Mouse (Mus musculus) ES-Bruce4 (cell line): ENCODE data around the gene Snx4. TPM values are rescaled to one million over a fixed set of nuclear protein-coding genes. Genes with fewer than 3 reads are reported as not detected.
A peak's percentile ranks its signal among the peaks of the same experiment; 100 is the strongest.

Experiments
- H3K27ac ChIP-seq: 2 replicates; pipeline ENCODE4 v1.5.1; 2012; ENCODE audit warnings: low read length, inconsistent platforms; ENCODE audit not compliant: insufficient read depth
- H3K27me3 ChIP-seq: 2 replicates; pipeline ENCODE4 v1.6.1; 2012; ENCODE audit warnings: mild to moderate bottlenecking, low read length, inconsistent platforms; ENCODE audit not compliant: control insufficient read depth, poor library complexity, insufficient read depth, severe bottlenecking
- H3K36me3 ChIP-seq: 2 replicates; pipeline ENCODE4 v1.6.1; 2012; ENCODE audit warnings: inconsistent platforms, mild to moderate bottlenecking, low read length, moderate library complexity; ENCODE audit not compliant: control insufficient read depth, poor library complexity, insufficient read depth, severe bottlenecking
- H3K4me1 ChIP-seq: one replicate; pipeline ENCODE4 v1.8.1; 2011; ENCODE audit warnings: low read length; ENCODE audit not compliant: control insufficient read depth, insufficient read depth
- H3K4me3 ChIP-seq: 2 replicates; pipeline ENCODE4 v1.5.1; 2011; ENCODE audit warnings: low read depth, mild to moderate bottlenecking, low read length
- H3K9ac ChIP-seq: 2 replicates; pipeline ENCODE4 v1.6.1; 2012; ENCODE audit warnings: low read depth, mild to moderate bottlenecking, inconsistent platforms; ENCODE audit not compliant: poor library complexity, severe bottlenecking
- H3K9me3 ChIP-seq: replicated peaks from 2 replicates; pipeline ENCODE4 v1.6.1; 2012; ENCODE audit warnings: mild to moderate bottlenecking, low read length, inconsistent platforms; ENCODE audit not compliant: control insufficient read depth, poor library complexity, insufficient read depth, severe bottlenecking
- CTCF ChIP-seq: IDR thresholded peaks from one replicate; pipeline ENCODE4 v1.8.1; 2011; ENCODE audit warnings: low read depth, low read length
- EP300 ChIP-seq: IDR thresholded peaks from 2 replicates; pipeline ENCODE4 v1.6.1; 2011; ENCODE audit warnings: low read depth, low read length; ENCODE audit not compliant: insufficient read depth
- POLR2A ChIP-seq: IDR thresholded peaks from one replicate; pipeline ENCODE4 v1.8.1; 2011; ENCODE audit warnings: low read length; ENCODE audit not compliant: insufficient read depth
- polyA plus RNA-seq: library from polyadenylated mRNA; stranded (reverse); fragments of >200 nt; gene quantifications from 2 replicates; pipeline ENCODE4 v1.2.4, GENCODE M21; 2011; ENCODE audit warnings: low read depth; ENCODE audit not compliant: missing spikeins, insufficient read depth, insufficient read length

The Snx4 gene
- polyA plus RNA-seq, 1 experiment: 97.8 TPM

DNA sequence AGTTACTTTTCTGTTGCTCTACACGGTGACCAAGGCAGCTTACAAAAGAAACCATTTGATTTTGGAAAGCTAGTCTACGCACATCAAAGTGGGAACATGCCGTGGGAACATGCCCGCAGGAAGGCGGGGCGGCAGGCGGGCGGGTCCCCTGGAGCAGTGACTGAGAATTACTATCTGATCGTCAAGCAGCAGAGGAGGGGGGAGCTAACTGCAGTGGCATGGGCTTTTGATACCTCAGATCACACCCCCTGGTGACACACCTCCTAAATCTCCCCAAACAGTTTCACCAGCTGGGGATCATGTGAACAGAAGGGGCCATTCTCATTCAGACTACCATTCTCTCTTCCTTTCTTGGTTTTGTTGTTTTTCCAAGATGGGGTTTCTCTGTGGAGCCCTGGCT is 37.3 kb downstream of the Snx4 start:
- H3K4me1 ChIP-seq: no peaks in the 10 kb centered on the region
- peaks cover 17% of the 10 kb centered on the region for H3K36me3 ChIP-seq
- no peak overlapping the region for H3K9ac ChIP-seq
- no peak overlapping the region for H3K4me3 ChIP-seq
- no peak for TF ChIP-seq POLR2A
- no peak for TF ChIP-seq CTCF
- TF ChIP-seq EP300: no peak
- H3K27ac ChIP-seq: no peak overlapping the region
- peaks cover 11% of the 10 kb centered on the region for H3K9me3 ChIP-seq
- no peaks in the 10 kb centered on the region for H3K27me3 ChIP-seq

DNA sequence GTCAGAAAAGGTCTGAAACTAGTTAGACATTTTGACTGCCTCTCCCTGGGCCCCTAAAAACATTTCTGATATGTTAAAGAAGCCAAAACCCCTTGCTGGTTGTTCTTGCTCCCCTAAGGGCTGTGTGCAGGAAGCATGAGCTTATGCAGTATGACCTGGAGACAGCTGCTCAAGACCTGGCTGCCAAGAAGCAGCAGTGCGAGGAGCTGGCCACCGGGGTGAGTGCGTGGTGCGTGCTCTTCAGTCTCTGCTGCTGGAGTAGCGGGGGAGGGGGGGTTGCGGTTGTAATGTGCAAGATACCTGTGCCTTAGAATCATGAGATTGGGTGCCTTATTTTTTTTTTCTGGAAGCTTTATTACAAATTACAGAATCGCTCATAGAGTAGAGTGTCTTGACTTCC is 38.7 kb downstream of the Snx4 start:
- Histone ChIP-seq H3K9me3 (peaks cover 11% of the 10 kb centered on the region), H3K27me3 (no peaks in the 10 kb centered on the region), H3K36me3 (peaks cover 21% of the 10 kb centered on the region)

GRCm38 (mm10) chr16:33292241-33292640 is 41.0 kb downstream of the Snx4 start:
- Histone ChIP-seq H3K4me3 (no peak overlapping the region), H3K27me3 (no peaks in the 10 kb centered on the region), H3K36me3 (peaks cover 21% of the 10 kb centered on the region), H3K4me1 (no peaks in the 10 kb centered on the region), H3K9me3 (peaks cover 11% of the 10 kb centered on the region), H3K27ac (no peak overlapping the region), H3K9ac (no peak overlapping the region)
- TF ChIP-seq POLR2A: no peak
- no peak for TF ChIP-seq CTCF
- no peak for TF ChIP-seq EP300

More for the DNA sequence above, 38.7 kb downstream of the Snx4 start:
- no peak overlapping the region for H3K9ac ChIP-seq
- no peak for TF ChIP-seq EP300
- TF ChIP-seq POLR2A: no peak
- TF ChIP-seq CTCF: no peak
- H3K4me3 ChIP-seq: no peak overlapping the region
- H3K27ac ChIP-seq: no peak overlapping the region
- H3K4me1 ChIP-seq: no peaks in the 10 kb centered on the region

DNA sequence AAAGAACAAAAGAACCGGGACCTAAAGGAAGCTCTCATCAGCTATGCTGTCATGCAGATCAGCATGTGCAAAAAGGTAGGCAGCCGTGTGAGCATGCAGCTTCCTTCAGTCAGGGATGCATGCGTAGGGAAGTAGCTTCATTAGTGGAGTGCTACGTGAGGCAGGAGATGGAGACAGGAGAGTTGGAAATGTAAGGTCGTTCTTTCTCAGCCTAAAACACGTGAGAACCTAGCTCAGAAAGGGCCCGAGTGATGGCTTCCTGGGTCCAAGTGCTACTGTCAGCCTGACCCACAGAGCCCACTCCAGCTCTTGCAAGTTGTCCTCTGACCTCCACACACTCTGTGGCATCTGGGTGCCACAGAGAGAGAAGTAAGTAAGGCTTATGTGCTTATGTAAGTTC is 43.4 kb downstream of the Snx4 start:
- H3K27ac ChIP-seq: no peak overlapping the region
- H3K4me3 ChIP-seq: no peak overlapping the region
- H3K4me1 ChIP-seq: no peaks in the 10 kb centered on the region
- H3K9ac ChIP-seq: no peak overlapping the region
- H3K9me3 ChIP-seq: peaks cover 11% of the 10 kb centered on the region
- H3K36me3 ChIP-seq: peaks cover 28% of the 10 kb centered on the region
- H3K27me3 ChIP-seq: no peaks in the 10 kb centered on the region
- TF ChIP-seq EP300 (no peak), CTCF (no peak)

DNA sequence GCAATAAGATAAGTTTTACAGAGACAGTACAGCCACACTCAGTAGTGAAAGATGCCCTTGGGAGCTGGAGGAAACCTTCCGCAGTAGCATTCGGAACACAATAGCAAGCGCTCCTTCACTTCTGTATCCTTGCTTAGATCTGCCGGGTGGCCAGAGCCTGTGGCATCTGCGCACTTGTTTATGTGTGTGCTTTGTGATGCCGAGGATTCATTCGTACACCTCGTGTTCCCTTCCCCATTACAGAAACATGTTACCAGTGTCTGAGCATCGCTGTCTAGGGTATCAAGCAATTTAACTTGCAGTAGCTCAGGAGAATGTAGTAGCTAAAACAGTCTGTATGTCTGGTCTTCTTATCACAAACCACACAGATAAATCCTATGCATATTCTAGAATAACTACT is 44.1 kb downstream of the Snx4 start:
- H3K9ac ChIP-seq: no peak overlapping the region
- H3K4me1 ChIP-seq: no peaks in the 10 kb centered on the region
- H3K27me3 ChIP-seq: no peaks in the 10 kb centered on the region
- no peak for TF ChIP-seq CTCF
- TF ChIP-seq POLR2A: no peak
- TF ChIP-seq EP300: no peak
- no peak overlapping the region for H3K4me3 ChIP-seq
- H3K27ac ChIP-seq: no peak overlapping the region
- H3K9me3 ChIP-seq: peaks cover 11% of the 10 kb centered on the region
- H3K36me3 ChIP-seq: peaks cover 30% of the 10 kb centered on the region

GRCm38 (mm10) chr16:33297493-33297892 is 46.3 kb downstream of the Snx4 start:
- Histone ChIP-seq H3K9ac (no peak overlapping the region), H3K4me3 (no peak overlapping the region), H3K9me3 (peaks cover under 1% of the 10 kb centered on the region; the same call in 1 of the 2 replicates), H3K4me1 (no peaks in the 10 kb centered on the region), H3K27me3 (no peaks in the 10 kb centered on the region), H3K36me3 (peaks cover 18% of the 10 kb centered on the region), H3K27ac (no peak overlapping the region)
- TF ChIP-seq EP300 (no peak), POLR2A (no peak), CTCF (no peak)

DNA sequence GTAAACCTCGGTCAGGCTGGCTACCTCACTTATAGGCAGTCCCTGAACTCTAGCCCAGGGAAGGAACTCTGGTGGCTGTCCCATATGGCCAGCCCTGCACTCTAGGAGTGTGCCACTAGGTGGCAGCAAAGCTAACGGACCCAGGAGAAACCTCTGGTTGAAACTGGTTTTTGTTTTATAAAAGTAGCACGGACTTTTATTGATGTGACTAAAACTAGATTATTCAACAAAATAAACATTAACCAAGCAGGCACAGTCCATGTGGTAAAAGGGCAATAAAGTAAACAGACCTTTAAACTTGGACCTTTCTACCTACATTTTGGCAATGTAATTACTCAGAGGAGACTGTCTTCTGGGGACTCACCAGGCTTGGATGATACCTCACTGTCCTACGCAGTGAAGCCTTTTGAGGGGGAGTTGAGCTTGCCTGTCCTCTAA is 55.4 kb downstream of the Snx4 start:
- Histone ChIP-seq H3K4me3 (no peak overlapping the region), H3K36me3 (no peaks in the 10 kb centered on the region), H3K27me3 (no peaks in the 10 kb centered on the region), H3K9me3 (no peaks in the 10 kb centered on the region), H3K9ac (no peak overlapping the region), H3K4me1 (peaks cover 2% of the 10 kb centered on the region), H3K27ac (no peak overlapping the region)
- TF ChIP-seq CTCF (peak; percentile 81), POLR2A (no peak)
